Mouse (Mus musculus): ENCODE measurements around the gene Bnc2.

DNA sequence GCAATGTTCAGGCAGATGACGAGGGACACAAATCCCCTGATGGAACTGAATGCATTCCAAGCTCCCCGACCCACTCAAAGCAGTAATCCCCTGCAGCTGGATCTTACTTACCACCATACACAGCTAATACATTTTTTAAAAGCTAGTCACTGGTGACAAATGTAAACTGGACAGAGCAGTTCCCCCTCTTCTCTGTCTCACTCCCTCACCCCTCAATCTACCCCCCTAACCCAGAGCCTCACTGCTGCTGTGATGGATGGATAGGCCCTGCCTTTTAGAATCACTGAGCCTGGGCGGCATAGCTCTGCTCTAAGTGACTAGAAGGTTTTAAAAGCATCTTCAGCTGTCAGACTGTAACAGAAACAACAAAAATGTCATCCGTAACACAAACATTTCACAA, 40.3 kb downstream of the Bnc2 start:
- TF ChIP-seq CTCF (conservative IDR thresholded peaks at IDR 0.05; ENCODE audit: low read length) (no peak), POU5F1 (IDR thresholded peaks at IDR 0.05; ENCODE audit: borderline replicate concordance, low read length) (no peak)
